Mouse (Mus musculus) MEL-GATA-1-ER (cell line): ENCODE results near the gene Paqr5.

ENCODE experiments used
- DNase-seq: peaks from one replicate; pipeline ENCODE4 v3.0.0-alpha.2; 2012; ENCODE audit warnings: low read depth; ENCODE audit errors: extremely low read depth

Paqr5 gene

GRCm38 (mm10) chr9:61960753-61961152 lies 65.9 kb downstream of the Paqr5 start:
- DNase-seq: no peak

GRCm38 (mm10) chr9:61959921-61960569 lies 66.6 kb downstream of the Paqr5 start:
- no peak for DNase-seq

GRCm38 (mm10) chr9:61954707-61955106 lies 71.9 kb downstream of the Paqr5 start:
- DNase-seq: no peak

GRCm38 (mm10) chr9:61952241-61952640 lies 74.4 kb downstream of the Paqr5 start:
- DNase-seq: no peak

- peak; percentile 64 for DNase-seq
These were observed 79.0 kb downstream of the Paqr5 start for GRCm38 (mm10) chr9:61947402-61948346.

GRCm38 (mm10) chr9:61946623-61947401 lies 79.8 kb downstream of the Paqr5 start, which contains the start of gene Kif23:
TSS of gene Kif23 (minus strand) at chr9:61946774.
- DNase-seq: peak; percentile 84

- DNase-seq: peak; percentile 68
These were observed 80.6 kb downstream of the Paqr5 start for GRCm38 (mm10) chr9:61945973-61946611.

GRCm38 (mm10) chr9:61941054-61941453 lies 85.6 kb downstream of the Paqr5 start:
- no peak for DNase-seq

GRCm38 (mm10) chr9:61933333-61933732 lies 93.3 kb downstream of the Paqr5 start:
- DNase-seq: no peak

- no peak for DNase-seq
These were observed 94.6 kb downstream of the Paqr5 start for GRCm38 (mm10) chr9:61932009-61932408.

- no peak for DNase-seq
These were observed 101.5 kb downstream of the Paqr5 start for GRCm38 (mm10) chr9:61925086-61925660.

GRCm38 (mm10) chr9:61920331-61920730 lies 106.3 kb downstream of the Paqr5 start:
- no peak for DNase-seq

GRCm38 (mm10) chr9:61919464-61919863 lies 107.2 kb downstream of the Paqr5 start:
- no peak for DNase-seq

- DNase-seq: no peak
These were observed 109.2 kb downstream of the Paqr5 start for GRCm38 (mm10) chr9:61917436-61917835.

- no peak for DNase-seq
These were observed 109.7 kb downstream of the Paqr5 start for GRCm38 (mm10) chr9:61916986-61917385.

- no peak for DNase-seq
These were observed 111.2 kb downstream of the Paqr5 start for GRCm38 (mm10) chr9:61915393-61916005.

- DNase-seq: no peak
These were observed 111.7 kb downstream of the Paqr5 start for GRCm38 (mm10) chr9:61914917-61915300.

GRCm38 (mm10) chr9:61914203-61914916 lies 112.3 kb downstream of the Paqr5 start, which contains the start of gene Rplp1:
TSS of gene Rplp1 (minus strand) at chr9:61914542.
- DNase-seq: peak; percentile 96

GRCm38 (mm10) chr9:61911300-61912128 lies 115.1 kb downstream of the Paqr5 start:
- DNase-seq: no peak
